Mouse (Mus musculus) neural tube, embryonic 12.5 days (tissue): ENCODE results near the gene Golph3. TPM values are rescaled to one million over a fixed set of nuclear protein-coding genes. Genes with fewer than 3 reads are reported as not detected.

Experiments used
- ATAC-seq: fragments of 200-750 bp; cut with Nextera tagmentation; 2 replicates; pipeline ENCODE4 v1.8.0; 2017; ENCODE audit warnings: low read depth, mild to moderate bottlenecking, moderate TSS enrichment, moderate library complexity; ENCODE audit not compliant: low FRiP score
- H3K27ac ChIP-seq: fragments of 300-500 bp; sonication (generic); 2 replicates; pipeline ENCODE4 v1.5.1; 2016
- H3K27me3 ChIP-seq: fragments of 300-500 bp; sonication (generic); replicated peaks from 2 replicates; pipeline ENCODE4 v1.6.1; 2016; ENCODE audit warnings: mild to moderate bottlenecking
- H3K36me3 ChIP-seq: fragments of 300-500 bp; sonication (generic); 2 replicates; pipeline ENCODE4 v1.6.1; 2016; ENCODE audit warnings: mild to moderate bottlenecking
- H3K4me1 ChIP-seq: fragments of 300-500 bp; sonication (generic); 2 replicates; pipeline ENCODE4 v1.6.1; 2016
- H3K4me2 ChIP-seq: fragments of 300-500 bp; sonication (generic); replicated peaks from 2 replicates; pipeline ENCODE4 v1.6.1; 2016; ENCODE audit warnings: mild to moderate bottlenecking
- H3K4me3 ChIP-seq: fragments of 300-500 bp; sonication (generic); 2 replicates; pipeline ENCODE4 v1.5.1; 2016
- H3K9ac ChIP-seq: fragments of 300-500 bp; sonication (generic); 2 replicates; pipeline ENCODE4 v1.6.1; 2016; ENCODE audit warnings: mild to moderate bottlenecking
- H3K9me3 ChIP-seq: fragments of 300-500 bp; sonication (generic); 2 replicates; pipeline ENCODE4 v1.6.1; 2016; ENCODE audit warnings: mild to moderate bottlenecking
- WGBS: fragments of 180-500 bp; shearing (Covaris S2); methylation state at CpG from one replicate; pipeline ENCODE4 v1.1.7; 2016; 5-methylcytosine and 5-hydroxymethylcytosine counted together
- polyA plus RNA-seq: library from polyadenylated mRNA; unstranded; fragments of >200 nt; fragmentation: Nextera tagmentation; extraction: Ambion mirVana; gene quantifications from 2 replicates; pipeline ENCODE4 v1.2.1, GENCODE M21; 2016

The Golph3 gene
- polyA plus RNA-seq, 1 experiment from 2014 or later, result 98.4 TPM

GRCm38 (mm10) chr15:12306188-12307071, 14.8 kb upstream of the Golph3 start:
- Histone ChIP-seq H3K9me3 (no peaks in the 10 kb centered on the region), H3K36me3 (no peaks in the 10 kb centered on the region), H3K4me2 (no peak overlapping the region), H3K9ac (no peak overlapping the region; the same call in 1 of the 2 replicates), H3K27me3 (no peaks in the 10 kb centered on the region), H3K4me1 (no peaks in the 10 kb centered on the region), H3K4me3 (no peak overlapping the region), H3K27ac (no peak overlapping the region)
- 76% methylated on average over 8 of the region's 8 CpGs for WGBS
- no peak for ATAC-seq

DNA sequence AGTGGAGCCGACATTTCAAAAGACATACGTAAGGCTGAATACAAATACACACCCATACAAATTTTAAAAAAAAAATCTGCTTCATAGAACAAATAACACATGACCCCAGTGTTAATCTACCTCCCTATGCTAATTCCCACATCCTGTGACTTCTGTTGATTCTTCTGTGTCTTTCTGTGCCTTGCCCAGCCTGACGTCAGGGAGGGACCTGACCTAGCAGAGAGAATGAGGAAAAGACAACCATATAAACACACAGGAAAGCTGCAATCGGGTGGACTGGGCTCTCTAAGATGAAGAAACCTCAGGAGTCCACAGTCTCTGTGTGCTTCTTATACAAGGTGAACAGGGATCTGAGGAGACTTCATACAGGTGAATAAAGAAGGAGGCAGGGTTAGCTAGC, 14.1 kb upstream of the Golph3 start:
- no peaks in the 10 kb centered on the region for H3K36me3 ChIP-seq
- no peak overlapping the region for H3K27ac ChIP-seq
- WGBS, result 76% methylated on average over 4 of the region's 4 CpGs
- no peaks in the 10 kb centered on the region for H3K9me3 ChIP-seq
- H3K4me3 ChIP-seq, result no peak overlapping the region
- ATAC-seq, result no peak
- H3K4me1 ChIP-seq, result no peaks in the 10 kb centered on the region
- H3K27me3 ChIP-seq, result no peaks in the 10 kb centered on the region
- no peak overlapping the region for H3K4me2 ChIP-seq
- no peak overlapping the region for H3K9ac ChIP-seq

- Histone ChIP-seq H3K4me2 (no peak overlapping the region), H3K36me3 (no peaks in the 10 kb centered on the region), H3K27ac (no peak overlapping the region), H3K27me3 (no peaks in the 10 kb centered on the region), H3K9me3 (no peaks in the 10 kb centered on the region), H3K4me3 (no peak overlapping the region), H3K9ac (no peak overlapping the region), H3K4me1 (no peaks in the 10 kb centered on the region)
- ATAC-seq, result no peak
- WGBS, result 93% methylated on average over 5 of the region's 5 CpGs
These were observed 12.7 kb upstream of the Golph3 start for GRCm38 (mm10) chr15:12308539-12308938.

- WGBS, result 91% methylated on average over 4 of the region's 4 CpGs
- Histone ChIP-seq H3K36me3 (no peaks in the 10 kb centered on the region), H3K27me3 (no peaks in the 10 kb centered on the region), H3K9ac (no peak overlapping the region), H3K27ac (no peak overlapping the region), H3K9me3 (no peaks in the 10 kb centered on the region), H3K4me1 (no peaks in the 10 kb centered on the region), H3K4me3 (no peak overlapping the region), H3K4me2 (no peak overlapping the region)
- ATAC-seq, result no peak
These were observed 10.6 kb upstream of the Golph3 start for GRCm38 (mm10) chr15:12310676-12311075.

- no peaks in the 10 kb centered on the region for H3K27me3 ChIP-seq
- ATAC-seq, result no peak
- H3K9ac ChIP-seq, result no peak overlapping the region
- no peaks in the 10 kb centered on the region for H3K4me1 ChIP-seq
- no peak overlapping the region for H3K4me2 ChIP-seq
- H3K4me3 ChIP-seq, result no peak overlapping the region
- no peak overlapping the region for H3K27ac ChIP-seq
- WGBS, result 86% methylated on average over 7 of the region's 7 CpGs
- no peaks in the 10 kb centered on the region for H3K36me3 ChIP-seq
- no peaks in the 10 kb centered on the region for H3K9me3 ChIP-seq
These were observed 9.8 kb upstream of the Golph3 start for GRCm38 (mm10) chr15:12311465-12311864.

DNA sequence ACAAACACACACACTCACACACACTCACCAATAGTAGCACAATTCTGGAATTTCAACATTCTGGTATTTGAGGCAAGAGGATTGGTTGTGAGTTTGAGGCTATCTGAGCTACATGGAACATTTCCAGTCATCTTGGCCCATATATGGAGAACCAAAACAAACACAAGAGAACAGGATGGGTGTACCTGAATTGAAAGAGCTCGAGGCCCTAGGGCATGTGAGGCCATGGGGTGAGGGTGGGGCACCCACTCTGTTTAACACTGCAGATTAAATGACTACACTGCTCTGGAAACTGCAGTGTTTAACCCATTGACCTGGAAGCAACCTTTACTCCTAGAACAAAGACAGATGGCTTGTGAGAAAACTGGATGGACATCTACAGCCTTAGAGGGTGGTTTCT, 8.0 kb upstream of the Golph3 start:
- WGBS, result 33% methylated on average over 1 of the region's 1 CpGs
- Histone ChIP-seq H3K9ac (no peak overlapping the region), H3K9me3 (no peaks in the 10 kb centered on the region), H3K4me3 (no peak overlapping the region), H3K4me2 (no peak overlapping the region), H3K27ac (no peak overlapping the region), H3K36me3 (no peaks in the 10 kb centered on the region), H3K27me3 (no peaks in the 10 kb centered on the region), H3K4me1 (no peaks in the 10 kb centered on the region)
- ATAC-seq, result no peak

GRCm38 (mm10) chr15:12314584-12314983, 6.7 kb upstream of the Golph3 start:
- Histone ChIP-seq H3K9me3 (no peaks in the 10 kb centered on the region), H3K4me2 (no peak overlapping the region), H3K4me1 (no peaks in the 10 kb centered on the region), H3K27ac (no peak overlapping the region), H3K4me3 (no peak overlapping the region), H3K9ac (no peak overlapping the region), H3K36me3 (no peaks in the 10 kb centered on the region), H3K27me3 (no peaks in the 10 kb centered on the region; the same call in 1 of the 2 replicates)
- ATAC-seq, result no peak
- WGBS, result 84% methylated on average over 5 of the region's 5 CpGs

DNA sequence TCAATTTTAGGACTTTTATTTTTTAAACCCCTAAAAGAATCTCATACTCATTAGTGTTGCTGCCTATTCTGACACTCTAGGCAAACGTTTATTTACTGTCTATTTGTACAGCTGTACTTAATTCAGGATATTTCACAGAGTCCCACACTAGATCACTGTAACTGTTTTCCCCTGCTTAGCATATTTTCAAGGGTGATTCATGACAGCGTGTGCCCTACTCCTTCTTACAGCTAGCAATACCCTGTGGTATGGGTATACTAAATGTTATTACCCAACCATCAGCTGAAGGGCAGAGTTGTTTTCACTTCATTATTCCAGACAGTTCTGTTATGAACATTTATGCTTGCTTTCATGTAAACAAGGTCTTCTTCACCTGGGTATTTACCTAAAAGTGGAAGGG, 5.3 kb upstream of the Golph3 start:
- Histone ChIP-seq H3K4me2 (no peak overlapping the region), H3K9me3 (no peaks in the 10 kb centered on the region), H3K27ac (no peak overlapping the region), H3K27me3 (peaks cover 4% of the 10 kb centered on the region; the same call in 1 of the 2 replicates), H3K36me3 (no peaks in the 10 kb centered on the region), H3K9ac (no peak overlapping the region), H3K4me1 (no peaks in the 10 kb centered on the region), H3K4me3 (no peak overlapping the region)
- WGBS, result 66% methylated on average over 2 of the region's 2 CpGs
- ATAC-seq, result no peak

- H3K4me1 ChIP-seq, result no peaks in the 10 kb centered on the region
- 84% methylated on average over 5 of the region's 5 CpGs for WGBS
- H3K27ac ChIP-seq, result no peak overlapping the region
- H3K4me3 ChIP-seq, result no peak overlapping the region
- peaks cover 4% of the 10 kb centered on the region; the same call in 1 of the 2 replicates for H3K27me3 ChIP-seq
- no peaks in the 10 kb centered on the region for H3K9me3 ChIP-seq
- no peak overlapping the region for H3K4me2 ChIP-seq
- no peak overlapping the region for H3K9ac ChIP-seq
- H3K36me3 ChIP-seq, result no peaks in the 10 kb centered on the region
- no peak for ATAC-seq
These were observed 4.0 kb upstream of the Golph3 start for GRCm38 (mm10) chr15:12317290-12317689.

DNA sequence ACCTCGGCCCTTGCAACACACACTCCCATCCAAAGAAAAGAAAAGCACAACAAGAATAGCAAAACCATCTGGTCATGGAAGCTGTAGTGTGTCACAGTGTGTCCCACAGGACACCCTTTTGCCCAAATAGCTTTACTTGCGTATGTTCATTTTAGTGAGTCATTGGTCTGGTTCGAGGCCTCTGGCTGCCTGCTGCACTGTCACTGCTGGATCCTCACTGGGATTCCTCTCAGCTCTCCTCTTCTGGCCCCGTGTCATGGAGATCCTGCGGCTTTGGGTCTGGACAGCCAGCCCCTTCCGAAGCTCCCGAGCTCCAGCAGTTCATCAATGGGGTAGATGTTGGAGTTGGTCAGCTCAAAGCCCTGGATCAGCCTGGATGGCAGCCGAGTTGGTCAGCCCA, 2.8 kb upstream of the Golph3 start:
- no peak overlapping the region for H3K4me3 ChIP-seq
- no peak for ATAC-seq
- no peak overlapping the region for H3K9ac ChIP-seq
- no peaks in the 10 kb centered on the region for H3K9me3 ChIP-seq
- no peaks in the 10 kb centered on the region for H3K36me3 ChIP-seq
- peaks cover 4% of the 10 kb centered on the region; the same call in 1 of the 2 replicates for H3K27me3 ChIP-seq
- 85% methylated on average over 8 of the region's 8 CpGs for WGBS
- H3K27ac ChIP-seq, result no peak overlapping the region
- peaks cover 10% of the 10 kb centered on the region for H3K4me1 ChIP-seq
- H3K4me2 ChIP-seq, result no peak overlapping the region

DNA sequence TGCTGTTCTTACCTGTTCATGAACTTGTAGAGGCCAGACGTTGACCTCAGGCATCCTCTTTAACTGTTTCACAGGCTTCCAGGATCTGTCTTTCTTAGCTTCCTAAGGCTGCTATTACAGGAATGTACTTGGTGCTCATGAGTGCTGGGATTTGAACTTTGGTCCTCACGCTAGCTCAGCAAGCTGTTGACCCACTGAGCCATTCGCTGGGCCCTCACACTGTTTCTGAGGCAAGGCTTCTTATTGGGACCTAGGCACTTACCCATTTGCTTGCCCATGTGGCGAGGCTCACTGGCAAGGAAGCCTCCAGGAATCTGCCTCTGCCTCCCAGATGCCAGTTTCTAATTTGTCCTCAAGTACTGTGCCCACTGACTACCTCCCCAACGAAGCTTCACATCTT, 1.4 kb upstream of the Golph3 start:
- WGBS, result 53% methylated on average over 5 of the region's 5 CpGs
- ATAC-seq, result no peak
- H3K4me1 ChIP-seq, result peaks cover 15% of the 10 kb centered on the region
- peaks cover 4% of the 10 kb centered on the region; the same call in 1 of the 2 replicates for H3K27me3 ChIP-seq
- 0 out of 2 replicates have a peak overlapping the region, but pooled peaks have one; percentile 72 for H3K4me2 ChIP-seq
- no peak overlapping the region for H3K4me3 ChIP-seq
- no peaks in the 10 kb centered on the region for H3K9me3 ChIP-seq
- H3K36me3 ChIP-seq, result no peaks in the 10 kb centered on the region
- H3K27ac ChIP-seq, result no peak overlapping the region
- H3K9ac ChIP-seq, result no peak overlapping the region

DNA sequence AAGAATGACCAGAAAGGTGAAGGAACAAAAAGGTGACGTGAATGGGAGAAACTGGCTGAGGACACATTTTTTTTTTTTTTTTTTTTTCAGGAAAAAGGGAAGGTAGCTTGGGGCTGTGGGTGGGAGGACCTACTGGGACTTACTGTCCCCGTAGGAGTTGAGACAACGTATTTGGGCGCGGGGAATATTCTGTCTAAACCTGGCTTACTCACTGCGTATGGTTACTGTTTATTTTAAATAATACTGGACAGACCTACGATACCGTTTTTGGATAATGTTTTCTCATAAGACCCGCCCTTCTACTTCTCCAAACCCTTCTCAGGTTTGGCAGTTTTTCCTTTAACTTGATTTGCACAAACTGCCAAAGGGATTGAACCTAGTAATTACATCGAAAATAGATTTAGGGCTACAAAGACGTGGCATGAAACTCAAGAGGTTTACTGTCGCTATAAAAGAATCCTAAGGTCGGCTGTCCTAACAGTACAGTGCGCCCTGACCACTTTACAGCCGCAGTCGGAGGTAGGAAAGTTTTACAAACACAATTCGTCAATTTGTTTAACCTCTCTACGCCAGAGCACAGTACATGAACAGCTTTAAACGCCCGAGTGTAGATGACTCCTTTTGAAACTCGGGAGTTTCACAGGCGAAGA, 684 bp upstream of the Golph3 start:
- H3K4me2 ChIP-seq, result peak overlapping the region; percentile 72
- H3K9ac ChIP-seq, result peak overlapping the region; percentile 98
- no peaks in the 10 kb centered on the region for H3K9me3 ChIP-seq
- H3K27ac ChIP-seq, result no peak overlapping the region
- H3K4me1 ChIP-seq, result peaks cover 15% of the 10 kb centered on the region
- peak; percentile 0; the same call in 1 of the 2 replicates for ATAC-seq
- H3K27me3 ChIP-seq, result peaks cover 4% of the 10 kb centered on the region; the same call in 1 of the 2 replicates
- 0 out of 2 replicates have a peak, but pooled peaks cover under 1% of the 10 kb centered on the region for H3K36me3 ChIP-seq
- peak overlapping the region; percentile 94 for H3K4me3 ChIP-seq
- WGBS, result 5% methylated on average over 22 of the region's 22 CpGs
